Mouse (Mus musculus) neural tube, embryonic 14.5 days (tissue): ENCODE results near the gene Pcsk7. TPM values are rescaled to one million over a fixed set of nuclear protein-coding genes. Genes with fewer than 3 reads are reported as not detected.

ENCODE experiments used
- ATAC-seq: fragments of 200-750 bp; cut with Nextera tagmentation; 2 replicates; pipeline ENCODE4 v1.8.0; 2017; ENCODE audit warnings: low read depth, mild to moderate bottlenecking, moderate TSS enrichment, moderate library complexity
- H3K27ac ChIP-seq: fragments of 300-500 bp; sonication (generic); 2 replicates; pipeline ENCODE4 v1.5.1; 2014; ENCODE audit warnings: low read depth, mild to moderate bottlenecking, control low read depth, low read length, moderate library complexity, mixed read lengths
- H3K27me3 ChIP-seq: fragments of 300-500 bp; sonication (generic); 2 replicates; pipeline ENCODE4 v1.6.1; 2014; ENCODE audit warnings: low read length; ENCODE audit not compliant: control insufficient read depth, insufficient read depth
- H3K36me3 ChIP-seq: fragments of 300-500 bp; sonication (generic); 2 replicates; pipeline ENCODE4 v1.6.1; 2014; ENCODE audit warnings: low read length, mixed read lengths; ENCODE audit not compliant: control insufficient read depth, insufficient read depth
- H3K4me1 ChIP-seq: fragments of 300-500 bp; sonication (generic); 2 replicates; pipeline ENCODE4 v1.6.1; 2014; ENCODE audit warnings: low read length; ENCODE audit not compliant: control insufficient read depth, insufficient read depth
- H3K4me2 ChIP-seq: fragments of 300-500 bp; sonication (generic); 2 replicates; pipeline ENCODE4 v1.6.1; 2014; ENCODE audit warnings: mild to moderate bottlenecking, low read depth, low read length, control low read depth
- H3K4me3 ChIP-seq: fragments of 300-500 bp; sonication (generic); 2 replicates; pipeline ENCODE4 v1.5.1; 2014; ENCODE audit warnings: low read depth, low read length, control low read depth, mixed read lengths
- H3K9ac ChIP-seq: fragments of 300-500 bp; sonication (generic); replicated peaks from 2 replicates; pipeline ENCODE4 v1.6.1; 2014; ENCODE audit warnings: low read depth, mild to moderate bottlenecking, control low read depth, low read length, mixed read lengths
- H3K9me3 ChIP-seq: fragments of 300-500 bp; sonication (generic); 2 replicates; pipeline ENCODE4 v1.6.1; 2016; ENCODE audit warnings: low read length; ENCODE audit not compliant: control insufficient read depth
- WGBS: fragments of 180-500 bp; shearing (Covaris S2); extraction: QIAGEN DNeasy Blood & Tissue Kit; methylation state at CpG from one replicate; pipeline ENCODE4 v1.1.7; 2014; 5-methylcytosine and 5-hydroxymethylcytosine counted together
- polyA plus RNA-seq: library from polyadenylated mRNA; unstranded; fragments of >200 nt; fragmentation: Nextera tagmentation; extraction: Ambion mirVana; gene quantifications from 2 replicates; pipeline ENCODE4 v1.2.1, GENCODE M21; 2014

The Pcsk7 gene
- polyA plus RNA-seq, 1 experiment from 2014 or later, result 16.5 TPM

DNA sequence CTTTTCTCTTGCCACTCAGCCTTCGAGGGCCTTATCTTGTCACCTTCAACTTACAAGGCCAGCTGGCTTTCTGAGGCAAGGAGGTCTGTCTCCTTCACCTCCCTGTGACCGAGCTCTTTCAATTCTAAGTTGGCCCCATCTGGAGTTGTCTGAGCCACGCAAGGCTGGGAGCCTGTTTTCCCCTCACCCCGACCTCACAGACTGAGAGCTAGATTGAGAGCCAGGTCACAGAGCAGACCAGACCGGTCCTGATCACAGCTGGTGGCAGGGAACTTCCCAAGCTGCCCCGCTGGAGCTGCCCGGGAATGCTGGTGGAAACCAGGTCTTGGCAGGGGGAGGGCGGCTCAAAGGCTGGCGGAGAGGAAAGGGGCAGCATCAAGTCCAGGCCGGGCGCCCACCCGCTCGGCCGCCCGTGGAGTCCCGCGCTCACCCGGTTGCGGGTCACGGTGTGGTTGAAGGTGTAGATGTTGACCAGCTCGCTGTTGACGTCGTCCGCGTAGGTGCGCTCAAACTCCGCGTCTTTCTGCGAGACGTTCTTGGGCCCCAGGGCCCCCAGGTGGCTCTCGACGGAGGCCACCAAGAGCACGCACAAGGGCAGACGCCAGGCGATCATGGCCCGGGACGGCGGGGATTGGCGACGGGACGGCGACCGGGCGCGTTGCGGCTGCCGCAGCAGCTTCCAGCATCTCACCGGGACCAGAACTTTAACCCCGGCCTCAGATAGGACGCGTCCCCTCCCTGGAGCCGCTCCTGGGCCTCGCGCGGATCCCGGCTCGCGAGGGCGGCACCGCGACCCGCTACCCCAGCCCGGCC lies 48.2 kb downstream of the Pcsk7 start:
- Histone ChIP-seq H3K36me3 (peaks cover 22% of the 10 kb centered on the region), H3K27me3 (no peaks in the 10 kb centered on the region), H3K4me3 (peak overlapping the region; percentile 92), H3K9me3 (no peaks in the 10 kb centered on the region), H3K9ac (peak overlapping the region; percentile 86), H3K4me2 (peak overlapping the region; percentile 86), H3K4me1 (peaks cover 20% of the 10 kb centered on the region), H3K27ac (peak overlapping the region; percentile 82)
- 1% methylated on average over 51 of the region's 63 CpGs for WGBS
- peak; percentile 49 for ATAC-seq

DNA sequence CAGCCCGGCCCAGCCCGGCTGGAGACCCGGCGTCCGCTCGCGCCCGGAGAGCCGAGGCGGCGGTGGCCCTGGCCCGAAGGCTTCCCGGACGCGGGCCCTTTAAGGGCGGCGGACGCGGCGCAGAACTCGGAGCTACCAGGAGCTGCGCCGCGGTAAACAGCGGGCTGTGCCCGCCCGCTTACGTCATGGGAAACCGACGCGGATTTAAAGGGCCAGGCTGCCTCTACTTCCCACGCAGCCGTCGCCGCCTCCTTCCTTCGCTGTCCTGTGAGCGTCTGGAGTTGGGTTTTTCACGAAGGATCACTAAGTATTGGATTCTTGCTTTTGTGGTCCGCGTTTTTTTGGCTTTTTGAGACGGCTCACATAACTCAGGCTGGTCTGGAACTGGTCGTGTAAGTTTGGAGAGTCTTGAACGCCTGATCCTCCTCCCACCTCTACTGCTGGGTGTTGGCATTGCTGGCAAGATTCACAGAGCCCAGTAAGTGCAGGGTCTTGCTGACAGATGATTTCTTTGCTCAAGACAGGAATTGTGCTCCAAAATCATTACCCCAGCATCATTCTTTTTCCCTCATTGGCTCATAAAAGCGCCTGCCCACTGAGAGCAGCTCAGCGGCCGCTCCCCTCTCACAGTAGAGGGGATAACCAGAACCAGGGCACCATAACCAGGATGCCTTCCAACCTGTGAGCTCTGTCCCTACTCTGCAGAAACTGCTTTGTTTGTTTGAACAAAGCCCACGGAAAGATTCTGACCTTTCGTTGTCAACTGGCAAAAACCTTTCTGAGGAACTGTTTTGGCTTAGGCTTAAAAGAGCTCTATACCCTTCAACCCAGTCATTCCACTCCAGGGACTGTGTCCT lies 49.0 kb downstream of the Pcsk7 start, which contains the start of gene Sidt2:
TSS of gene Sidt2 (minus strand) at position 152 of the 857 bp plus-strand sequence.
- Histone ChIP-seq H3K9ac (peak within 1 kb of the TSS; percentile 86), H3K4me2 (peak within 1 kb of the TSS; percentile 86), H3K4me1 (peaks cover 20% of the 10 kb centered on the region), H3K36me3 (peaks cover 14% of the 10 kb centered on the region), H3K27ac (peak within 1 kb of the TSS; percentile 82), H3K27me3 (no peaks in the 10 kb centered on the region), H3K9me3 (no peaks in the 10 kb centered on the region), H3K4me3 (peak within 1 kb of the TSS; percentile 92)
- WGBS, result under 1% methylated on average over 48 of the region's 48 CpGs
- peak; percentile 98 for ATAC-seq

DNA sequence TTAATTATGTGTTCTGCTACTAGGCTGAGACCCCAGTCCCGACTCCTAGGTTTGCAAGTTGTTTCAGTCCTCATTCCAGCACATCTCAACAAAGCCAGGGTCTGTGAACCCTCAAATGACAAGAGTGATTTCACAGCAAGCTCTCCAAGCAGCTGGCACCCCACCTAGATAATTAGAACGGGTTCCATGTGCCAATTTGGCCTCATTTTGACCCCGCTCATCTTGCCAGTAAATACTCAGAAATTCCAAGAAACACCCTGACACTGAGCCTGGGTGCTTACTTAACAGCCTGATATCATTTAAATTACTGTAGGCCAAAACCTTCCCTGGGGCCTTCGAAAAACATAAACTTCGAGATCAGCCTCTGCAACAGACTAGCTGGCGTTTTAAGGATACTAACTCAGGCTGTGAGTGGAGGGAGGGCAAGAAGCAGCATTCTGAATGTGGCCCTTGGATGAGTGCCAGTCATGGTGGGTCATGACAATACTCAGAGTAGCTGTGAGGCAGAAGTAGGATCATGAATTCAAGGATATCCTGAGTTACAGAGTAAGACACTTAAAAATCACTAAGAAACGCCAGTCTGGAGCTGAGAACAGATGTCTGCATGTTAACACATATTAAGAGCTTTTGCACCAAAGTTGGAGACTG lies 51.9 kb downstream of the Pcsk7 start:
- 56% methylated on average over 7 of the region's 7 CpGs for WGBS
- no peaks in the 10 kb centered on the region for H3K9me3 ChIP-seq
- no peak overlapping the region for H3K4me2 ChIP-seq
- no peak overlapping the region for H3K4me3 ChIP-seq
- 0 out of 2 replicates have a peak overlapping the region, but pooled peaks have one; percentile 22 for H3K27ac ChIP-seq
- H3K9ac ChIP-seq, result no peak overlapping the region
- peaks cover 19% of the 10 kb centered on the region for H3K4me1 ChIP-seq
- H3K36me3 ChIP-seq, result peaks cover 4% of the 10 kb centered on the region; the same call in 1 of the 2 replicates
- H3K27me3 ChIP-seq, result no peaks in the 10 kb centered on the region
- no peak for ATAC-seq

DNA sequence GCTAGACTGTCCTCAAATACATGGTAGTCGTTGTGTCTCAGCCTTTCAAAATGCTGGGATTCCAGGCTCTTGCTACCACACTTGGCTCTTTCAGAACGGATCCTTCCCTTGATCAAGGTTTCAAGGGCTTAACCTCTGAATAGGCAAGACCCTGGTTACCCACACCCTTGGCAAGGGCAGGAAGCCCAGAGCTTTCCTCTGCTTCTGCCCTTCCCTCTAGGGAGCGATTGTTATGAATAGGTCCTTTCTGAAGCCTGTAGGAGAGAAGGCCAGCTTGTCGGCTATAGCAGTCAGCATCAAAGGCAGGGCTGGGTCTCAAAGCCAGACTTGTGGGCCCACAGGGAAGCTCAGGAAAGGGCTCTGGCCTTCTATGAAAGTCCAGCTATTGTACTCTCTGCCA lies 52.6 kb downstream of the Pcsk7 start:
- ATAC-seq, result no peak
- Histone ChIP-seq H3K4me2 (no peak overlapping the region), H3K4me1 (peaks cover 12% of the 10 kb centered on the region), H3K36me3 (peaks cover 9% of the 10 kb centered on the region; the same call in 1 of the 2 replicates), H3K9me3 (no peaks in the 10 kb centered on the region), H3K27ac (peak overlapping the region; percentile 39; the same call in 1 of the 2 replicates), H3K27me3 (no peaks in the 10 kb centered on the region), H3K9ac (no peak overlapping the region), H3K4me3 (no peak overlapping the region)
- 49% methylated on average over 4 of the region's 4 CpGs for WGBS

DNA sequence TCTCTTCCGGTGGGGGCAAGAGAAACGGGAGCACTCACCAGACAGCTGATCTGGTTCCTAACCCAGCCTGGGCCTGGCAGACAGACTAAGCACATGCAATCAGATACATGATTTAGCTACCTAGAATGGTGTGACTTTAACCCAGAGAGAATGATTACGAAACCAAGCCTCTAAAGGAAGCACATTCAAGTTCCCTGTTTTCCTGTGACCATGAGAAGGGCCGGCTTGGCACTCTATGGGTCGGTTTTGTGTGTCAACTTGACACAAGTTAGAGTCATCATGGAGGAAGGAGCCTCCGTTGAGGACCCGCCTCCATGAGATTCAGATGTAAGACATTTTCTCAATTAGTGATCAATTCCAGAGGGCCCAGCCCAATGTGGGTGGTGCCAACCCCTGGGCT lies 53.4 kb downstream of the Pcsk7 start:
- peaks cover 8% of the 10 kb centered on the region for H3K4me1 ChIP-seq

DNA sequence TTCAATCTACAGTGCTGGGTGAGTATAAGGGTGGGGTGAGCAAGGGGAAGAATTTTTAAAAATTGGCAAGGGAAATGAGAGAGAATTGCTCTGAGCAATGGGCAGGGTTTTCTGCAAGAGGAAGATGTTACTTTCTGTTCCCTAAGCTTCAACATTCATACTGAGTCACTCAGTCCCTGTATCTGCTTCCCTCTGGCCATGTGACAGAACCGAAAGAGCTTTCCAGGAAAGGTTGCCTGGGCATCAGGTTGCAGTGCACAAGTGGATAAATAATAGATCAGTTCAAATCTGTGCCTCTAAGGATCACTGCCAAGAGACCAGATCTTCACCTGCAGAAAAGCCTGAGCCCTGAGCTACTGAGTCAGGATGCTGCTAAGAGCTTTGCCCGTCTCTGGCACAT lies 55.6 kb downstream of the Pcsk7 start:
- H3K9ac ChIP-seq, result no peak overlapping the region
- 90% methylated on average over 2 of the region's 2 CpGs for WGBS
- ATAC-seq, result no peak
- H3K4me3 ChIP-seq, result no peak overlapping the region
- no peaks in the 10 kb centered on the region for H3K27me3 ChIP-seq
- no peaks in the 10 kb centered on the region for H3K4me1 ChIP-seq
- H3K4me2 ChIP-seq, result no peak overlapping the region
- H3K36me3 ChIP-seq, result peaks cover 30% of the 10 kb centered on the region
- H3K9me3 ChIP-seq, result no peaks in the 10 kb centered on the region
- H3K27ac ChIP-seq, result no peak overlapping the region

More for the DNA sequence above, 53.4 kb downstream of the Pcsk7 start:
- H3K4me3 ChIP-seq, result no peak overlapping the region
- H3K36me3 ChIP-seq, result peaks cover 16% of the 10 kb centered on the region
- H3K27me3 ChIP-seq, result no peaks in the 10 kb centered on the region
- WGBS, result 84% methylated on average over 7 of the region's 7 CpGs
- H3K9ac ChIP-seq, result no peak overlapping the region
- no peak overlapping the region for H3K4me2 ChIP-seq
- H3K27ac ChIP-seq, result no peak overlapping the region
- ATAC-seq, result no peak
- H3K9me3 ChIP-seq, result no peaks in the 10 kb centered on the region

DNA sequence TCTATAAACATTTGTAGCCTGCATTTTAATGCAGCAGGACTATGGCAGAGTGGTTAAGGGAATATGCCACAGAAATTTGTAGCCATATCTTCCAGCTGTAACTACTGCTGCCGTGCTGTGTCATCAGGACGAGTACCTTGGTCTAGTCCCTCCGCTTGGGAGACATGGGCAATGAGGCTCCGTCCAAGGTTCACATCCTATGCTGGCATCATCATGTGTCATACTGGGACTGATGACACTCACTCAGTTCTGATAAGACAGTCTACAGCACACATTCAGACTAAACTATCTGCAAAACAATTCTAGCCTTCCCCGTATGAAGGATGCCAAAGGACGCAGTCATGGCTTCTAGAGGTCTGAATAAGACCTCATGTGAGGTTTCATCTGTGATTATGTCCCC lies 57.3 kb downstream of the Pcsk7 start:
- no peaks in the 10 kb centered on the region for H3K27me3 ChIP-seq
- no peaks in the 10 kb centered on the region for H3K4me1 ChIP-seq
- no peaks in the 10 kb centered on the region for H3K9me3 ChIP-seq
- no peak overlapping the region for H3K27ac ChIP-seq
- H3K4me3 ChIP-seq, result no peak overlapping the region
- peaks cover 43% of the 10 kb centered on the region for H3K36me3 ChIP-seq
- 96% methylated on average over 6 of the region's 6 CpGs for WGBS
- H3K9ac ChIP-seq, result no peak overlapping the region
- no peak overlapping the region for H3K4me2 ChIP-seq
- no peak for ATAC-seq

DNA sequence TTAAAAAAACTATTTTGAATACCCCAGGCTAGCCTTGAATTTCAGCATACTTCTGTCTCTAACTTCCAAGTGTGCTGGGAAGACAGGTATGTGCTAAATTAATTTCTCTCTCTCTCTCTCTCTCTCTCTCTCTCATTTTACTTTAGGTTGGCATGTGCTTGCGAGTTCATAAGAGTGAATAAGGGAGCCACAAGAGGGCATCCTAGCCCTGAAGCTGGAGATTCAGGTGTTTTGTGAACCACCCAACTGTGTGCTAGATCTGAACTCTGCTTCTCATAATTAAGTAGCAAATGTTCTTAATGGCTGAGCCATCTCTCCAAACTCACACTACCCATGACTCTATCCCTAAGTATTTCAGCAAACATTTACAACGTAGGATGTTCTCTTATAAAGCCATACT lies 70.6 kb downstream of the Pcsk7 start:
- WGBS, result 96% methylated on average over 2 of the region's 2 CpGs
- Histone ChIP-seq H3K27me3 (no peaks in the 10 kb centered on the region), H3K9ac (no peak overlapping the region), H3K4me1 (0 out of 2 replicates have a peak, but pooled peaks cover 8% of the 10 kb centered on the region), H3K4me3 (no peak overlapping the region), H3K27ac (no peak overlapping the region), H3K4me2 (no peak overlapping the region), H3K36me3 (peaks cover 16% of the 10 kb centered on the region; the same call in 1 of the 2 replicates), H3K9me3 (no peaks in the 10 kb centered on the region)
- no peak for ATAC-seq
